Mouse (Mus musculus) heart, postnatal 4 days (tissue): ENCODE measurements around the gene Ccdc22. TPM values are rescaled to one million over a fixed set of nuclear protein-coding genes. Genes with fewer than 3 reads are reported as not detected.
A peak's percentile ranks its signal among the peaks of the same experiment; 100 is the strongest.

Experiments
- DNase-seq: peaks from one replicate; pipeline ENCODE4 v3.0.0; 2021
- total RNA-seq, 2 experiments: library from RNA; stranded (reverse); gene quantifications; 2 replicates each; pipeline ENCODE4 v1.2.3; 2021

Ccdc22 gene
- 10 to 100 TPM; 12.1 to 12.7 TPM for total RNA-seq

DNA sequence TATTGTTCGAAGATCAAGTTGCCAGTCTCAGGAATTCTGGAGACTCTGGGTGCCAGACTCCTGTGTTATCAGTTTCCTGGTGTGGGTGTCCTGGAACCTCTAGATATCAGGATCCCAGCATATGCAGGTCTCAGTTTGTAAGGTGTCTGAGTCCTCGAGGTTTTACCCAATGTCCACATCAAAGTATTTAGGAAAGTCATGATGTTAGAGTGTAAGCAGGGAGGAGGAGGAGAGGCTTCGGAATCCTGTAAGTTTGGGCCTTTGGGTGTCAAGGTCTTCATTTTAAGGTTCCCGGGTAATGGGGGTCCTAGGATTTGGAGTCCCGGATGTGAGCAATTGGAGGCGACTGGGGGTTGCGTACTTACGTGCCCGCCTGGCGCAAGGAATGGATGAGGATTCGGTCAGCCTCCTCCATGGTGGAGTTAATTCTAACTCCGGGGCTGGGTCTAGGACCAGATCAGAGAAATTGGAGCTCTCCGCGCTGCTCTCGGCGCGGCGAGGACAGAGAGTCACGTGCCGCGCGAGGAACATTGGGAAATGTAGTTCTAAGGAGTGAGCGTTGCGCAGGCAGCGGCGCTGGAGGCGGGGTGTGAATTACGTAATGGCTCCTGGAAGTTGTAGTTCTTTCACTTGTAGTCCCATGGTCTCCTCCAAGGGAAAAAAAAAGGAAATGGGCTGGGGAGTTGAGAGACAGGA, at the start of gene Ccdc22:
TSS of gene Ccdc22 (minus strand) at position 639 of the 696 bp plus-strand sequence.
- DNase-seq = peak; percentile 82

DNA sequence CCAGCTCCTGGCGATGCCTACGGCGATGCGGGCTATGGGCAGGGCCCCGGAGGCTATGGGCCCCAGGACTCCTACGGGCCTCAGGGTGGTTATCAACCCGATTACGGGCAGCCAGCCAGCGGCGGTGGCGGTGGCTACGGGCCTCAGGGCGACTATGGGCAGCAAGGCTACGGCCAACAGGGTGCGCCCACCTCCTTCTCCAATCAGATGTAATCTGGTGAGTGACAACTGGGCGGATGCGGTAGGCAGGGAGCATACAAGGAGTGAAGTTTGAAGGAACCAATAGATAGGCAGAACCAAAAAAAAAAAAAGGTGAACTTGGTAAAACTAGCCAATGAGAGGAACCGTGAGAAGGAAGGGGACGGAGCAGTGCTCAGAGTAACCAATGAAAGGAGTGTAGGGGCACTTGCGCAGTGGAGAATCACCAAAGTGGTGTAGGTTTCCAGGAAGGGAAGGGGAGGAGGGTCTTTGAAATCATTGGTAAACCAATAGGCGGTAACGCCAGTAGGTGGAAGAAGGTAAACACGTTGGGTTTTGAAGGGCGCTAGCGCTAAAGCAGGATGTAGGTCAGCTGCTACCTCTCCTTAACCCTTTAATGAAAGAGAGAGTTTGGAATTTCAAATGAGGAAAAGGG, 43.5 kb upstream of the Ccdc22 start:
- peak; percentile 78 for DNase-seq

DNA sequence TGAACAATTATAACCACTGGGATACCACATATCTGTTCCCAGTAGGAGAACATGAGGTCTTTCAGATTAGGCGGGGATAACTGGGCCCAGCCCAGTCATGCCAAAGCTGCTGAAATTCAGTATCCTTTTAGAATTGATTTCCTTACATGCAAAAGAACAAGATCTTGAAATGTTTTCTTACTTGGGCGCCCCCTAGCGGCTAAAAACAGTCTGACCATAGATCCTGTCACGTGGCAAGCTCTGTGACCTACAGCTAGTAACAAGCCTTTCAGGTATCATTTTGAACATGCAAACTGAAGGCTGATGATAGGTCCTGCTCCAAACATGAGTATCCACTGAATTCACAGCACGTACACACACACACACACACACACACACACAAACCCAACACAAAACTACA, 40.0 kb upstream of the Ccdc22 start:
- DNase-seq = peak; percentile 80

DNA sequence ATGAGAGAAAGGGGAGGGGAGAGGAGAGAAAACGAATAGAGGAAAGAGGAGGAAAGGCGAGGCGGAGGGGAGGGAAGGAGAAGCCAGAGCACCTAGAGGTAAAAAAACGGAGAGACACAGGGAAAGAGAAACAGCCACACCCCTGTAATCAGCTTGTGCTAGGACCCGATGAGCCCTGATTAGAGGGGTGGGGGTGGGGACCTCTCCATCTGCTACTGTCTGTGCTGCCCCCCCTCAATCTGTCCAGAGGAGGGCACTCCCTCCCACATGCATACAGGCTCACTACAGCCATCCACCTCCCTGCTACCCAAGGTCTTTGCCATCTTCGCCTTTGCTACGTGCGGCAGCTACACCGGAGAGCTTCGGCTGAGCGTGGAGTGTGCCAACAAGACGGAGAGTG, 35.5 kb upstream of the Ccdc22 start:
- no peak for DNase-seq

DNA sequence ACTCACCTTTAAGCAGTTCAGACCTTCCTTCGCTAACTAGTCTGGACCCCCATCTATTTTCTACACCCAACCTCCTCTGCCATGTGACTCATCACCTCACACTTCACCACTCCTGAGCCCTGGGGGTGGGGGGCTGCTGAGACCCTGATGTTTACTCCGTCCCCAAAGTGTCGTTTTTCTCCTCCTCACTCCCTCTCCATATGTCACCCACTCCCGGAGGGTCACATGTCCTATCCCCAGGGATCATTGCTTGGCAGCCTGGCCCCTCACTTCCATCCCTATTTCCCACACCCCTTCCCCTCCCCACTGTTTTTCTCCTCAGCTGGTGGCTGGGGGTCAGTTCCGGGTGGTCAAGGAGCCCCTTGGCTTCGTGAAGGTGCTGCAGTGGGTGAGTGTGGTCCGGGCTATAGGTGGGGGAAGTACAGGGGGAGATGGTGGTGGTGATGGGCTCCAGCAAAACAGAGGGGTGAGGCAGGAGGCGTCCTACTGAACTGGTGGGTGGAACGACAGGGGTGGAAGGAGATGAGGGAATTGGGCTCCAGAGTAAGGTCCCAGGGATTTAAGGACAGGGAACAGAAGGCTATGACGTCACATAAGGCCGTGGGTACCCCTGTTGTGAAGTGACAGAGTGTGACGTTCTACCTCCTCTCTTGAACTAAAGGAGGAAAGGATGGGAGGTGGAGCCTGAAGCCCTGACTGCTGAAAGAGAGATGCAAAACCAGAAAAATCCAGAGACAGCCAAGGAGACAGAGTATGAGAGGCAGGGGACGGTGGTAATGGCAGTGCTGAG, 34.4 kb upstream of the Ccdc22 start:
- DNase-seq = no peak

DNA sequence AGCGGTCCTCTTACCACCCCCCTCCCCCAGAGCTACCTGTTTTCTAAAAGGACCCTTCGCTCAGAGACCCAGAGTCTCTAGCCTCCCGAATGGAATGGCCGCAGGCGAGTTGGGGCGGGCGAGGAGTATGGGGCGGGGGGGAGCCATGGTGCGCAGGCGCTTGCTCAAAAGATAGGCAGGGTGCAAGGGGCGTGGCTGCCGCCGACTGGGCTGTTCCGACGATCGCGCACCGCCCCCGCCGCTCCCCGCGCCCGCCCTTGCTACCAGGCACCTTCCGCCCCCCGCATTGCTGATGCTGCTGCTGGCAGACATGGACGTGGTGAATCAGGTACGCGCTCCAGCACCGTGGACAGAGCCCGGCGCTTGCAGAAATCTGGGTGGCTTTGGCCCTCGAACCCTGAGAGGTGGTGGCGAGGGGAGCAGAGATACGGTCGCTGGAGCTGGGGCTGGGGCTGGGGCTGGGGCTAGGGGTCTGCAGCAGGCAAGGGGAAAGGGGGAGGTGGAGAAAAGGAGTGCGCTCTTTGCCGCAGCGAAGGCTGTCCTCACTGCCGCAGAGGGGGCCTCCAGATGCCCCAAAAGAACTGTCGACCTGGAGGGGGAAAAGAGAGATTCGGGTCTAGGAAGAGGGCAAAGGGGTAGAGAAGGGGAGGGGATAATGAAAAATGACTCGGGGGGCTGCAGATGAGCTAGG, 33.2 kb upstream of the Ccdc22 start, which contains the start of gene Syp:
TSS of gene Syp (plus strand) at position 71 of the 691 bp plus-strand sequence.
- DNase-seq = peak; percentile 73

DNA sequence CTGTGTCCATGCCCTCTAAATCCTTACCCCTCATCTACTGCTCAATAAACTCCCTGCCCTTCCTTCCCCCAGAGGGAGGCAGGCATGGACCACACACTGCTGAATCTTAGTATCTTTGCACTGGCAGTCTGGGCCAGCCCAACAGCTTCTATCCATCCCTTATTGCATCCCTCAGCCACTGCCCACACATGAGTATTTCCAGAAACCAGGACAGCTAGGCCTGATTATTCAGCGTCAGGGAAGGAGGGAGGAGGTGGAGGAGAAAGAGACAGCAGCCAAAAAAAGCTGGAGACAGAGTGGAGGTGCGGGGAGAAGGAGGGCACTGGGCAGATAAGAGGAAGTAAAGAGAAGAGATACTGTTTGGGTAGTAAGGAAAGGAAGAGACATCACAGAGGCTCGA, 29.8 kb upstream of the Ccdc22 start:
- DNase-seq = no peak

DNA sequence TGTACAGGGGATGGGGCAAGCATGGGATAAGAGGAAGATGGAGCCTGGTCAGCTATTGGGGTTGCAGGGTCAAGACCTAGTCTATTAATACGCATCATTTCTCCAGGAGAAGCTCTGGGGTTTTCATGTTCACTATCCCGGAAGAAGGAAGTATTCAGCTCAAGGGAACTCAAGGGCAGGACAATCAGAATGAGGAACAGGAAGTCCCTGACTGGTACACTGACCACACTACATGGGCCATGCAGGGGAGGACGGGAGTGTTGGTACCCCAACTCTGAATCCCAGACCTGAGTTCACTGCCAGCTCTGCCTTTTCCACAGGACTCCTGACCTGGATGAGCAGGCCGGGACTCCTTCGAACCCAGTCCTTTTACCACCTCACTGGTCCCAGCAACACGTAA, 27.2 kb upstream of the Ccdc22 start:
- no peak for DNase-seq

DNA sequence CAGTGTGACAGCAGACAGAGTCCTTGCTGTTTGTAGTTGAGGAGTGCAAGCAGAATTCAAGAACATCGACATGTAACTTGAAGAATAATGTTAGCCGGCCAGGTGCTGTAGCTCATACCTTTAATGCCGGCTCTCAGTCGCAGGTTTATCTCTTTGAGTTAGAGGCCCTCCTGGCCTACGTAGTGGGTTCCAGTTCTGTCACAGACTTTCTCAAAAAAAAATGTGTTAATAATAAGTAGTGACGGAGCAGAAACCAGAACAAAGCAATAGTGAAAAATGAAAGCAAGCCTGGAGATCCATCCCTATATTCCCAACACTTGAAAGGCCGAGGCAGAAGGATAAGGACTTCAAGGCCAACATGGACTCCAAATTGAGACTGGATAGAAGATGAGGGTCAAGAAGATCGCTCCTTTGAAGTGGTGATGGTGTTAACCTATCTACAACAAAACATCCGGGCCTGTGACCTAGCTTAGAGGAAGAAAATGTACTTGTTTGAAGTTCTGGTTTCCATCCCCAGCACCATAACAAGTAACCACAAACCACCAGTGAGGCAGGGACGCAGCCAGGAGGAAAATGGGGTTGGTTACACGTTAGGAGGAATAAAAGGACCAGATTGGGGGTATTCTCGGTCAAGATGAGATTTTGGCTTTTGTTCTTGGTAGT, 12.7 kb upstream of the Ccdc22 start:
- DNase-seq = no peak

DNA sequence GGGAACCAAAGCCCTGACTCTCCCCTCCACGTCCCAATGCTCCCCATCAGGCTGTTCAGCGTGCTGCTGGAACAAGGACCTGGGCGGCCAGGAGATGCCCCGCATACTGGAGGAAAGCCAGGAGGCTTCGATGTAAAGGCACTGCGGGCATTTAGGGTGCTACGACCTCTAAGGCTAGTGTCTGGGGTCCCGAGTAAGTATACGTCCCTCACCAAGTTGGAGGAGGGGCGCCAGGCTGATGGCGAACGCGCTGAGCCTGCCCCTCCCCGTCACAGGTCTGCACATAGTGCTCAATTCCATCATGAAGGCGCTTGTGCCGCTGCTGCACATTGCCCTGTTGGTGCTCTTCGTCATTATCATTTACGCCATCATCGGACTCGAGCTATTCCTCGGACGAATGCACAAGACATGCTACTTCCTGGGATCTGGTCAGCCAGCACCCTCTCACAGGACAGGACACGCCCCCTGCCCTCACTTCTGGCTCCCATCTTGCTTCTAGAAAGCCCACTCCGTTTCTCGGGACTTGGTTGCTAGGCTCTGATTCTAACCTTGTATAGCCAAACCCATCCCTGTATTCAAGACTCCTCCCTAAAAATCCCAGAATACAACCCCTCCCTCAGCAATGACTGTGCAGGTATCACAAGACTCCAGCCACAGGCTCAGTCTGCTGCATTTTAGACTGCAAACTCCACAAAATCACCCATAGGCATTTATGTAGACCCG, 5.4 kb upstream of the Ccdc22 start:
- DNase-seq = no peak

DNA sequence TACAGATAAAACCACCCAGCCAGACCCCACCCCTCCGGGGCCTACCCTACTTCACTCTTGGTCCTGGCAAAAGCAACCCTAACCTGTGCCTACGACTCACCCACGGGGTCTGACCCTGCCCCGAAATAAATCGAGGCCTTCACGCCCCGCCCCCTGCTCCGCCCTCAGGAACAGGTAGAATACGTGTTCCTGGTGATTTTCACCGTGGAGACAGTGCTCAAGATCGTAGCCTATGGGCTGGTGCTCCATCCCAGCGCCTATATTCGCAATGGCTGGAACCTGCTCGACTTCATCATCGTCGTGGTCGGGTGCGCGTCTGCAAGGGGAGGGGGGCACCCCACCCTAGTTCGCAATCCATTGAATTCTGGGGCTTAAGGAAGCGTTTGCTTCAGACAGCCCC, 4.7 kb upstream of the Ccdc22 start:
- no peak for DNase-seq

DNA sequence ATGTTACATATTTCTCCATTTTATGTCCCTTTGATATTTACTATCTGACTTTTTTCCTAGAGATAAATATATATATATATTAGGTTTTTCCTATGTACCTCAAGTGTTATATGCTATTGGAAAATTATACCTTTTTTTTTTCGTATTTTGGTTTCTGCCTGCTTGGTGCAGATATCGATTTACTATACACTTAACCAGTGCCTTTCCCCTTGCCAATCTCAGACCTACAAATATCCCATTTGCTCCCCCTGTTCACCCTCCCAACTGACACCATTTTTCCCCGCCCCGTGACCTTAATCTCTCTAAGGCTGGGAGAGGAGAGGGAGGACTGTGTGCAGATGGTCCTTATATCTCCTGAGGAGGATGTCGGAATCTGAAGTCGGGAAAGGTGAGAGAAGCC, 1.5 kb upstream of the Ccdc22 start, which contains the start of gene Cacna1f:
TSS of gene Cacna1f (plus strand) at position 301 of the 400 bp plus-strand sequence.
- no peak for DNase-seq

DNA sequence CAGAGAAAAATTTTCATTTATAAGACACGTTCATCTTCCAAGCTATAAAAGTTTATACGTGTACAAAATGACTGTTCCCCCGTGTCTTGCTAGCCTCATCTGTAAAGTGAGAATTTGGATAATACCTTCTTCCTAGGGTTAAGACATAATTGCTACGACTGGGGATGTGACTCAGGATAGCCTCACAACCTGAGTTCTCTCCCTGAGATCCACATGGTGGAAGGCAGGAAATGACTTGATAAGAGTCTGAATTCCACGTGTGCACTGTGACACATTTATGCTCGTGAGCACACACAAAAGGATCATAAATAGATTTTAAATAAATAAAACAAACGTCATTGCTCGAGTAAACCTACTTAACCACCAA, 241 bp upstream of the Ccdc22 start:
- DNase-seq = no peak

DNA sequence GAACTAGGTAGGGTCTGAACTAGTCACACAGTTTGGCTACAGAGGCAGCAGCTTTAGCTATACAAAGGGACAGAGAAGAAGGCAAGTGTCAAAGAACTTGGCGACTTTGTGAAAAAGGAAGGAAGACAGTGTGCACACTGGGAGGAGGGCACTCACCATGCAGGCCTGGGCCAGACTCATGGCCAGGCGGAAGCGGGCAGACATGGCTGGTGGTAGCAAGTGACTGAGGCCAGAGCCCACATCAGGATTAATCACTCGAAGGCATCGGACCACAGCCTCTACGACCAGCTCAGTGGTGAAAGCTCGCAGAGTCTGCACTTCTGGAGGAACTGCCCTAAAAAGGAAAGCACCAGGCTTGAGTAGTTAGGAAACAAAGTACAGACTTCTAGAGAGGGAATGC, 1.3 kb downstream of the Ccdc22 start:
- no peak for DNase-seq

DNA sequence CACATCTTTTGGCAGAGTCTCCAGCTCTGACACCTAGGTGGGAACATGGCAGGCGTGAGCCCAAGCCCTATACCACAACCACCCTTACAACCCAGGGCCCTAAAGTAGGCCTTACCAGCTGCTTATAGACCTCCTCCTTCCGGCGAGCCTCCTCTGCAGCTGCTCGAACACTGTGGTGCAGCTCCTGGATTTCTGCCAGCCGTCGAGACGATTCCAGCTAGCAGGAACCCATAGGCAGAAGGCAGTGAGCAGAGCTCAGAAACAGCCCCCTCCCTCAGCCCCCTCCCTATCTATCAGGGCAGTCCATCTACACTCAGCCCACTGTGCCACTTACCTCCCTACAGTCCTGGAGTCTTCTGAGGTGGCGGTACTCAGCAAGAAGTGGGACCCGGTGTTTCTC, 9.9 kb downstream of the Ccdc22 start:
- no peak for DNase-seq

DNA sequence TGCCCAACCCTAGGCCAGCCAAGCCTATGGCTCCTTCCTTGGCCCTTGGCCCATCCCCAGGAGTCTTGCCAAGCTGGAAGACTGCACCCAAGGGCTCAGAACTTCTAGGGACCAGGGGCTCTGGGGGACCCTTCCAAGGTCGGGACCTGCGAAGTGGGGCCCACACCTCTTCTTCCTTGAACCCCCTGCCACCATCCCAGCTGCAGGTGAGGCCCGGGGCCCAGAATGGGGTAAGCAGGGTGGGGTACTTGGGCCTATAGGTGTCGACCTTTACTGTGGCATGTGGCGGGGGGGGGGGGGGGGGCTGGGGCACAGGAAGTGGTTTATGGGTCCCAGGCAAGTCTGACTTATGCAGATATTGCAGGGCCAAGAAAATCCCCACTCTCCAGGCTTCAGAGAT, 19.0 kb downstream of the Ccdc22 start:
- DNase-seq = no peak

DNA sequence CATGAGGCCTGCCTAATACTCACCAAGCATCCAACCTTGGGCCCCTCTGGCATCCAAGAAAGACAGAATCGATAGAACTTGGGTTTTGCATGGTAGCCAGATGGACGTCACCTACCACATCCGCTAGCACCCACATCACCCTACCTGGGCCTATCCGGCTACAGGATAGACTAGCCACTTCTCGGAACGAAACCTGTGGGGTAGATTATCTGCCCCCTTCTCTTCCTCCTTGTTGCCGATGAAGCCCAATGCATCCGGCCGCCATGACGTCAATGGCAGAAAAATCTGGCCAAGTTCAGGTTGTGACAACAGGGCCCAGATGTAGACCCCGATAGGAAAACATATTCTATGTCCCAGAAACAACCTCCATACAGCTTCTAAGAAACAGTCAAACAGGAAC, 21.4 kb downstream of the Ccdc22 start:
- no peak for DNase-seq

DNA sequence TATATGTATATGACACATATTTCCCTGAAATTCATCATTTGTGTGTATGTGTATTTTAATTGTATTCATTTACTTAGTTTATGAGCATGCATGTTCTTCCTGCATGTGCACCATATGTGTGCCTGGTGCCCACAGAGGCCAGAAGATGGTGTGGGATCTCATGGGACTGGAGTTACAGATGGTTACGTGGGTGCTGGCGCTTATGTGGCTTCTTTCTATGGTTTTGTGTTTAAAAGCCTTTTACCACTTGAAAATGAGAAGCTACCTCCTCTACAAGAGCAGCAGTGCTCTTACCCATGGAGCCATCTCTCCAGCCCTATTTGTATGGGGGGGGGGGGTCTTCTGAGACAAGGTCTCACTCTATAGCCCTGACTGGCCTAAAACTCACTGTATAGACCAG, 24.2 kb downstream of the Ccdc22 start:
- no peak for DNase-seq

DNA sequence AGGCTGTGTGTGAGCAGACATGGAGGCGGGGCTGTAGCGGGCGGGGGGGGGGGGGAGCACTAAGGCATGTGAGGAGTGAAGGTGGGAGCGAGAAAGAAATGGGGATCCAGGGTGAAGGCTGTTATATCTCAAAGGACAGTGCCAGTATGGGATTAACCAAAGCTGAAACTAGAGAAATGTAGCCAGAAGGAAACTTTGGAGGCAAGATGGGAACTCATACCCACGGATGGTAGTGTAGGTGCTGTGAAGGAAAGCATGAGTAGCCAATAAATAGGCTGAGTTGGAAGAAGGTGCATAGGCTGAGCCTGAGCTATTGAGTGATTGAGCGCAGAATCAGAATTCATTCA, 30.5 kb downstream of the Ccdc22 start:
- DNase-seq = no peak

DNA sequence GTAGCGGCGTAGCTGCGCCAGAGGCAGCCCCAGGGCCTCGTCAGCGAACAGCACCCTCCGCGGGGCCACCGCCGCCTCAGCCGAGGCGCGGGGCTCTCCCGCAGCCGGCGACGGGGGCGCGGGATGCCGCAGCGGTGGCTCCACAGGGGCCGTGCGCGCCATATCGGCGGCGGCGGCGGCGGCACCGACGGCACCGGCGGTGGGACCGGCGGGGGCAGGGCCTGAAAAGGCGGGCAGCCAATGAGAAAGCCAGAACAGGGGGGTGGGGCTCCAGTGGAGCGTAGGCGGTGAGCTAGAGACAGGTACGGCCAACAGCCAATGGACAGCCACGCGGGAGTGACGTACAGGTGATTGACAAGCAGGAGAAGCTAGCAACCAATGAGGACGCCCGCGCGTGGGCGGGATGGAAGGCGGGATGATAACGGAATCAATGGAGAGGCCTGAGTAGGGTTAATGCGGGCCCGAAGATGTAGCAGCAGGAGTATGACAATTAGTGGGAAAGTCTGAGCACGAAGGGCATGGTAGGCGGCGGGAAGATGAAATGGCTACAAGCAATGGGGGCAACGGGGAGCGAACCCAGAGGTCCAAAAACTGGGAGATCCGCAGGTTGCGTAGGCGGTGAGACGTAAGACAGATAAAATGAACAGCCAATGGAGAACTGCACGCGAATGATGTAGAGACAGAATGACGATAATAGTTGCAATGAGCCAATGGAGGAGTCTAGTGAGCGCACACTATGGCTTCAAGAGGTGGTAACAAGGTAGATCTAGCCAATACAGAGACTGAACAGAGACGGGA, 31.0 kb downstream of the Ccdc22 start, which contains the start of gene Ppp1r3f:
TSS of gene Ppp1r3f (minus strand) at position 197 of the 798 bp plus-strand sequence.
- DNase-seq = peak; percentile 91
